Mouse (Mus musculus) G1E (cell line): ENCODE results near the gene Galnt2.

Source experiments
- CTCF ChIP-seq: IDR thresholded peaks from 2 replicates; pipeline ENCODE4 v1.5.1; 2012; ENCODE audit warnings: low read depth, low read length, inconsistent platforms, mixed read lengths
- GATA1 ChIP-seq: IDR thresholded peaks from 2 replicates; pipeline ENCODE4 v1.6.1; 2012; ENCODE audit warnings: borderline replicate concordance, low read length, inconsistent platforms, mixed read lengths
- POLR2AphosphoS5 ChIP-seq: IDR thresholded peaks from 2 replicates; pipeline ENCODE4 v1.6.1; 2012; ENCODE audit warnings: low read depth, low read length, inconsistent platforms; ENCODE audit not compliant: insufficient replicate concordance
- TAL1 ChIP-seq: conservative IDR thresholded peaks from 2 replicates; pipeline ENCODE4 v1.6.1; 2012; ENCODE audit warnings: low read depth, low read length, inconsistent platforms, mixed read lengths

GRCm38 (mm10) chr8:124301935-124302555 is 70.9 kb downstream of the Galnt2 start:
- no peak for TF ChIP-seq TAL1
- TF ChIP-seq CTCF = no peak
- TF ChIP-seq POLR2AphosphoS5 = no peak
- no peak for TF ChIP-seq GATA1
